Comparison of ENCODE assay signal across 8 mouse cellular contexts in the genomic region with DNA sequence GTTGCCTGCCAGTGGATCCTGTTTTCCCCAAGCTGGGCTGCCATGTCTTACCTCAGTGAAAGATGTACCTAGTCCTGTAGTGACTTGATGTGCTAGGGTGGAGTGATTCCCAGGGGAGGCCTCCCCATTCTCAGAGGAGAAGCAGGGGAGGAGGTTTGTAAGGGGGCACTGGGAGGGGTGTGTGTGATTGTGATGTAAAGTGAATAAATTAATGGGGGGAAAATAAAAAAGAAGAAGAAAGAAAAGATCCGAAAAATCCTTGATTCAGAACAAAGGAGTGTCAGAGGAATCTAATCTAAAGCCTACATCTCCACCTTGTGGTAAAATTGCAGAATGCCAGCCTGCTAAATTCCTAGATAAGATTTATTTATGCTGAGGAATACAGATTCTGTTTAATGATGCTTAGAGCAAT. TPM values are rescaled to one million over a fixed set of nuclear protein-coding genes. Genes with fewer than 3 reads are reported as not detected.
DNase-seq lines count a peak whose midpoint lies in the region; ATAC-seq lines count a peak whose summit lies in the region.

No protein-coding gene starts in this region.

- intact Hi-C loops in gastrocnemius, postnatal 36 days (cut with DNase I): loop anchor here (2.0 to 5.0 kb wide), 3 partner anchors 47 to 206 kb away; no protein-coding TSS in a partner anchor

- no peak overlapping the region for H3K27ac ChIP-seq in heart, embryonic 11.5 days (ENCODE audit: low read depth, low read length)

- peak; percentile 46 for DNase-seq in gastrocnemius, adult 18-20 months (ENCODE audit: low spot score)
- no peak for DNase-seq in gastrocnemius, postnatal 36 days
- DNase-seq in CD4-positive, CD25-positive, alpha-beta regulatory T cell, adult 2 months (ENCODE audit: low read depth, low spot score): peak; percentile 76
- peak; percentile 59 to 73 for DNase-seq in cerebellum, postnatal 10 days
- peak; percentile 11 to 28 for DNase-seq in layer of hippocampus, postnatal 25 days (ENCODE audit: extremely low spot score in 1 of 2, low spot score in 1 of 2)
- DNase-seq in naive thymus-derived CD4-positive, alpha-beta T cell, adult 2 months (ENCODE audit: low read depth): peak; percentile 80
- DNase-seq in ovary, postnatal 14 days (ENCODE audit: low spot score): no peak

- 0 out of 2 replicates have a peak overlapping the region, but pooled peaks have one; percentile 2 for H3K9ac ChIP-seq in heart, embryonic 11.5 days (ENCODE audit: low read depth, low read length)

- H3K4me1 ChIP-seq in heart, embryonic 11.5 days (ENCODE audit: control insufficient read depth, insufficient read depth, low read length): no peaks in the 10 kb centered on the region

- H3K9me3 ChIP-seq in heart, embryonic 11.5 days (replicated peaks; ENCODE audit: control insufficient read depth, low read length): no peaks in the 10 kb centered on the region

- 14% methylated on average over 1 of the region's 1 CpGs for WGBS in heart, embryonic 11.5 days (ENCODE audit: insufficient replicate concordance)

- no peak overlapping the region for H3K4me2 ChIP-seq in heart, embryonic 11.5 days

- ATAC-seq in heart, embryonic 11.5 days (replicated peaks; ENCODE audit: insufficient number of reproducible peaks, low FRiP score, low TSS enrichment): no peak

- H3K27me3 ChIP-seq in heart, embryonic 11.5 days (ENCODE audit: control insufficient read depth, insufficient read depth, low read length): no peaks in the 10 kb centered on the region

- H3K4me3 ChIP-seq in heart, embryonic 11.5 days (ENCODE audit: low read depth, low read length): no peak overlapping the region

- no peaks in the 10 kb centered on the region for H3K36me3 ChIP-seq in heart, embryonic 11.5 days (ENCODE audit: control insufficient read depth, insufficient read depth, low read length)

RNA-seq across cellular contexts. Expression of a gene that starts 24.9 kb away (rescaled TPM):
- 10 to 100 TPM; 28.4 to 33.1 TPM for total RNA-seq in gastrocnemius, adult 18-20 months (2021)
- total RNA-seq in gastrocnemius, postnatal 36 days (2021): 10 to 100 TPM; 25.8 to 29.9 TPM
- 38.2 and 39.9 TPM in 2 replicates for polyA plus RNA-seq in heart, embryonic 11.5 days (2014; fragmentation: Nextera tagmentation; extraction: Ambion mirVana)
- 100 to 1,000 TPM; 101 to 134 TPM for total RNA-seq in layer of hippocampus, postnatal 25 days (2021)

RNA-seq across cellular contexts. Expression of a gene that starts 38.0 kb away (rescaled TPM):
- 100 to 1,000 TPM; 167 to 171 TPM for total RNA-seq in gastrocnemius, adult 18-20 months (2021)
- 100 to 1,000 TPM; 129 to 154 TPM for total RNA-seq in gastrocnemius, postnatal 36 days (2021)
- 129 and 133 TPM in 2 replicates for polyA plus RNA-seq in heart, embryonic 11.5 days (2014; fragmentation: Nextera tagmentation; extraction: Ambion mirVana)
- total RNA-seq in layer of hippocampus, postnatal 25 days (2021): 100 to 1,000 TPM; 184 to 193 TPM

RNA-seq across cellular contexts. Expression of a gene that starts 41.0 kb away (rescaled TPM):
- 100 to 1,000 TPM; 118 to 124 TPM for total RNA-seq in gastrocnemius, adult 18-20 months (2021)
- total RNA-seq in gastrocnemius, postnatal 36 days (2021): 100 to 1,000 TPM; 122 to 145 TPM
- polyA plus RNA-seq in heart, embryonic 11.5 days (2014; fragmentation: Nextera tagmentation; extraction: Ambion mirVana): 167 and 187 TPM in 2 replicates
- 10 to 100 TPM; 77.2 to 78.8 TPM for total RNA-seq in layer of hippocampus, postnatal 25 days (2021)

RNA-seq across cellular contexts. Expression of a gene that starts 52.9 kb away (rescaled TPM):
- total RNA-seq in gastrocnemius, adult 18-20 months (2021): 10 to 100 TPM; 49.2 to 51.0 TPM
- total RNA-seq in gastrocnemius, postnatal 36 days (2021): 10 to 100 TPM; 36.8 to 43.4 TPM
- 33.7 and 36.0 TPM in 2 replicates for polyA plus RNA-seq in heart, embryonic 11.5 days (2014; fragmentation: Nextera tagmentation; extraction: Ambion mirVana)
- total RNA-seq in layer of hippocampus, postnatal 25 days (2021): 10 to 100 TPM; 70.8 to 73.1 TPM

RNA-seq across cellular contexts. Expression of a gene that starts 56.6 kb away (rescaled TPM):
- total RNA-seq in gastrocnemius, adult 18-20 months (2021): under 1 TPM; 0.47 to 0.59 TPM
- total RNA-seq in gastrocnemius, postnatal 36 days (2021): under 1 TPM; 0.44 to 0.46 TPM
- 0.13 and 0.31 TPM in 2 replicates for polyA plus RNA-seq in heart, embryonic 11.5 days (2014; fragmentation: Nextera tagmentation; extraction: Ambion mirVana)
- 1 to 10 TPM in 1 of 2 experiments, under 1 TPM in 1; 0.28 to 1.1 TPM for total RNA-seq in layer of hippocampus, postnatal 25 days (2021)

Comparison
In these comparisons a context has a peak if more than half of its experiments do, and no peak if none do; other contexts are left out.
1. DNase-seq: peak in gastrocnemius, adult 18-20 months (single experiment), CD4-positive, CD25-positive, alpha-beta regulatory T cell, adult 2 months (single experiment), cerebellum, postnatal 10 days (2 of 2), layer of hippocampus, postnatal 25 days (2 of 2) and naive thymus-derived CD4-positive, alpha-beta T cell, adult 2 months (single experiment); none in gastrocnemius, postnatal 36 days (0 of 2) and ovary, postnatal 14 days (single experiment).